ENCODE assay signal across 9 mouse cellular contexts in genomic region chr9:41585012-41585411, GRCm38 (mm10).
A peak's percentile ranks its signal among the peaks of the same experiment; 100 is the strongest.
DNase-seq lines count a peak whose midpoint lies in the region; ATAC-seq and TF ChIP-seq lines count a peak whose summit lies in the region.
"Had no signal": no experiment of that assay in that cellular context is flagged by ENCODE, and none has a peak within 500 bp of the region (broad histone marks: within the 10 kb centered on the region; RNA-seq: fewer than 3 reads in every experiment).

No protein-coding gene starts in this region.

- H3K27me3 ChIP-seq in lung, embryonic 16.5 days (ENCODE audit: control insufficient read depth, insufficient read depth, low read depth, low read length) = peaks cover 7% of the 10 kb centered on the region
- H3K27me3 ChIP-seq in forebrain, embryonic 13.5 days = no peaks in the 10 kb centered on the region
- H3K27me3 ChIP-seq in limb, embryonic 12.5 days = no peaks in the 10 kb centered on the region
- no peaks in the 10 kb centered on the region for H3K27me3 ChIP-seq in stomach, embryonic 15.5 days (replicated peaks)
- H3K27me3 ChIP-seq in cerebellum, adult 2 months (ENCODE audit: control insufficient read depth, insufficient read depth, low read length) = peaks cover 3% of the 10 kb centered on the region; the same call in 1 of the 2 replicates

- DNase-seq in lung, postnatal 25 days (ENCODE audit: low spot score) = no peak
- DNase-seq in kidney, adult 11 months = no peak
- no peak for DNase-seq in cerebellum, adult 11 months
- no peak for DNase-seq in cerebellum, adult 2 months
- DNase-seq: right cerebral cortex, adult 18-20 months had no signal

- no peak for TF ChIP-seq POLR2A in cerebellum, adult 2 months (IDR thresholded peaks at IDR 0.05; ENCODE audit: borderline replicate concordance, insufficient read depth, low read length)

- no peak for TF ChIP-seq CTCF in cerebellum, adult 2 months (IDR thresholded peaks at IDR 0.05; ENCODE audit: borderline replicate concordance, insufficient read depth, low read depth, low read length)

- no peaks in the 10 kb centered on the region for H3K9me3 ChIP-seq in lung, embryonic 16.5 days (ENCODE audit: control insufficient read depth, low read length)
- H3K9me3 ChIP-seq in forebrain, embryonic 13.5 days (replicated peaks) = no peaks in the 10 kb centered on the region
- no peaks in the 10 kb centered on the region for H3K9me3 ChIP-seq in limb, embryonic 12.5 days
- no peaks in the 10 kb centered on the region for H3K9me3 ChIP-seq in stomach, embryonic 15.5 days

- no peak overlapping the region for H3K9ac ChIP-seq in lung, embryonic 16.5 days (ENCODE audit: low read length)
- peak overlapping the region; percentile 99 for H3K9ac ChIP-seq in forebrain, embryonic 13.5 days
- H3K9ac ChIP-seq in limb, embryonic 12.5 days (replicated peaks) = peak overlapping the region; percentile 73
- no peak overlapping the region for H3K9ac ChIP-seq in stomach, embryonic 15.5 days

- H3K4me2 ChIP-seq in lung, embryonic 16.5 days (ENCODE audit: low read depth, low read length) = 0 out of 2 replicates have a peak overlapping the region, but pooled peaks have one; percentile 25
- H3K4me2 ChIP-seq in forebrain, embryonic 13.5 days = peak overlapping the region; percentile 68
- peak overlapping the region; percentile 73 for H3K4me2 ChIP-seq in limb, embryonic 12.5 days
- H3K4me2 ChIP-seq in stomach, embryonic 15.5 days = peak overlapping the region; percentile 43

- ATAC-seq in lung, embryonic 16.5 days (ENCODE audit: low read depth) = no peak
- ATAC-seq in forebrain, embryonic 13.5 days = no peak
- ATAC-seq in limb, embryonic 12.5 days (ENCODE audit: insufficient number of reproducible peaks, insufficient read depth, low FRiP score, low TSS enrichment, low read depth) = no peak
- no peak for ATAC-seq in stomach, embryonic 15.5 days (ENCODE audit: insufficient read depth, low FRiP score, low read depth)

- H3K4me3 ChIP-seq in lung, embryonic 16.5 days (ENCODE audit: low read length) = no peak overlapping the region
- H3K4me3 ChIP-seq in forebrain, embryonic 13.5 days = peak overlapping the region; percentile 86
- H3K4me3 ChIP-seq in limb, embryonic 12.5 days (replicated peaks) = peak overlapping the region; percentile 69
- H3K4me3 ChIP-seq in stomach, embryonic 15.5 days (replicated peaks) = peak overlapping the region; percentile 21; the same call in 1 of the 2 replicates
- H3K4me3 ChIP-seq in cerebellum, adult 2 months (replicated peaks; ENCODE audit: insufficient read depth, low read depth, low read length) = no peak overlapping the region

- peaks cover 13% of the 10 kb centered on the region for H3K4me1 ChIP-seq in lung, embryonic 16.5 days (replicated peaks; ENCODE audit: control insufficient read depth, insufficient read depth, low read length)
- H3K4me1 ChIP-seq in forebrain, embryonic 13.5 days = peaks cover 43% of the 10 kb centered on the region
- H3K4me1 ChIP-seq in limb, embryonic 12.5 days (replicated peaks) = peaks cover 34% of the 10 kb centered on the region
- H3K4me1 ChIP-seq in stomach, embryonic 15.5 days = peaks cover 18% of the 10 kb centered on the region; the same call in 1 of the 2 replicates
- H3K4me1 ChIP-seq in cerebellum, adult 2 months (ENCODE audit: control insufficient read depth, insufficient read depth, low read length) = no peaks in the 10 kb centered on the region

- no peaks in the 10 kb centered on the region for H3K36me3 ChIP-seq in lung, embryonic 16.5 days (ENCODE audit: control insufficient read depth, insufficient read depth, low read length)
- H3K36me3 ChIP-seq in forebrain, embryonic 13.5 days (ENCODE audit: poor library complexity, severe bottlenecking) = peaks cover 34% of the 10 kb centered on the region
- H3K36me3 ChIP-seq in limb, embryonic 12.5 days = peaks cover 41% of the 10 kb centered on the region
- H3K36me3 ChIP-seq in stomach, embryonic 15.5 days = 0 out of 2 replicates have a peak, but pooled peaks cover 2% of the 10 kb centered on the region

- 54% methylated on average over 7 of the region's 7 CpGs for WGBS in lung, embryonic 16.5 days
- WGBS in forebrain, embryonic 13.5 days = 6% methylated on average over 7 of the region's 7 CpGs
- 31% methylated on average over 7 of the region's 7 CpGs for WGBS in limb, embryonic 12.5 days
- WGBS in stomach, embryonic 15.5 days = 26% methylated on average over 7 of the region's 7 CpGs
- 39% methylated on average over 7 of the region's 7 CpGs for WGBS in cerebellum, adult 2 months

- no peak overlapping the region for H3K27ac ChIP-seq in lung, embryonic 16.5 days (ENCODE audit: low read length)
- peak overlapping the region; percentile 99 for H3K27ac ChIP-seq in forebrain, embryonic 13.5 days
- H3K27ac ChIP-seq in limb, embryonic 12.5 days = peak overlapping the region; percentile 86
- H3K27ac ChIP-seq in stomach, embryonic 15.5 days = peak overlapping the region; percentile 59; the same call in 1 of the 2 replicates
- H3K27ac ChIP-seq in cerebellum, adult 2 months (ENCODE audit: insufficient read depth, low read length) = no peak overlapping the region

Comparison
In these comparisons a context has a peak if more than half of its experiments do, and no peak if none do; other contexts are left out.
1. H3K27ac ChIP-seq: peak in forebrain, embryonic 13.5 days (single experiment), limb, embryonic 12.5 days (single experiment) and stomach, embryonic 15.5 days (single experiment); none in lung, embryonic 16.5 days (single experiment) and cerebellum, adult 2 months (single experiment).
2. H3K4me3 ChIP-seq: peak in forebrain, embryonic 13.5 days (single experiment), limb, embryonic 12.5 days (single experiment) and stomach, embryonic 15.5 days (single experiment); none in lung, embryonic 16.5 days (single experiment) and cerebellum, adult 2 months (single experiment).
3. H3K9ac ChIP-seq: peak in forebrain, embryonic 13.5 days (single experiment) and limb, embryonic 12.5 days (single experiment); none in lung, embryonic 16.5 days (single experiment) and stomach, embryonic 15.5 days (single experiment).
4. Peak in every context shown above with its lines, with median percentiles within 50 percentile points of each other: H3K4me2 ChIP-seq.